Mouse (Mus musculus) left cerebral cortex, postnatal 4 days (tissue): ENCODE measurements around the gene Gm17019. TPM values are rescaled to one million over a fixed set of nuclear protein-coding genes. Genes with fewer than 3 reads are reported as not detected.
"Not testable (repeated sequence)": the region's sequence is repeated elsewhere in the genome, so short reads cannot be mapped to it uniquely, and the experiment has no call there.

Experiments
- DNase-seq: peaks from one replicate; pipeline ENCODE4 v3.0.0-alpha.2; 2022
- intact Hi-C: fragments of 180-260 bp; cut with DNase I; formaldehyde crosslinking; loops from one replicate; pipeline ENCODE4 v1.15.1; 2025
- total RNA-seq, 2 experiments: library from RNA; stranded (reverse); gene quantifications; 2 replicates each; pipeline ENCODE4 v1.2.3; 2021

Gene Gm17019
- total RNA-seq, 2 experiments from 2014 or later: not detected

- intact Hi-C loops, DNase-seq: not testable (repeated sequence)
These were observed 35.2 kb downstream of the Gm17019 start for GRCm38 (mm10) chr5:14997556-14997955.

GRCm38 (mm10) chr5:14996670-14997249 is 36.0 kb downstream of the Gm17019 start:
- DNase-seq, intact Hi-C loops: not testable (repeated sequence)

- intact Hi-C loops, DNase-seq: not testable (repeated sequence)
These were observed 38.7 kb downstream of the Gm17019 start for GRCm38 (mm10) chr5:14994124-14994523.

GRCm38 (mm10) chr5:14990375-14991158 is 42.2 kb downstream of the Gm17019 start:
- intact Hi-C loops, DNase-seq: not testable (repeated sequence)

GRCm38 (mm10) chr5:14986649-14987387 is 46.0 kb downstream of the Gm17019 start:
- DNase-seq, intact Hi-C loops: not testable (repeated sequence)

Other genes with a start within 250 kb of the Gm17019 start
- gene Gm9758, start 118.1 kb downstream of the Gm17019 start, total RNA-seq: not detected
- gene Speer4e, start 94.6 kb downstream of the Gm17019 start, total RNA-seq: not detected
- not detected for gene Gm10354, start 54.1 kb downstream of the Gm17019 start, total RNA-seq